Mouse (Mus musculus): ENCODE measurements around the gene Tmem268.

The Tmem268 gene

DNA sequence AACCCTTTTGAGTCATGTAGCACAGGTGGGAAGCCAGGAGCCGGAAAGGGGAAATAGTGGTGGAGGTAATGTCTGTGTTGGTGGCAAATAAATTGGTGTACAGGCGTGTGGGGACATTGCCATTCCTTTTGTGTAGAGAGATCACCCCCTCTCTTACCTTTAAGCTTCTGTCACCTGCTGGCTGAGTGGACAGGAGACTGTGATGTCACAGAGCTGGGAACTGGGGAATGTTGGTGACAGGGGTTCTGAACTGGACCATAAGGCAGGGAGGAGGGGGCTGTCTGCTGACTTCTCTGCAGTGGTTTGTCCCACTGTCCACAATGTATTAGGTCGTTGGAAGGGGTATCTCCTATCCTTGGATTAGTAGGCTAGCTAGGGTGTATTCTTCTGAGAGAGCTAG, 46.4 kb downstream of the Tmem268 start, which contains the start of gene Gm11213:
Gene Gm11213 (minus strand): TSS at position 317 of the 400 bp plus-strand sequence.
- no peak for DNase-seq

DNA sequence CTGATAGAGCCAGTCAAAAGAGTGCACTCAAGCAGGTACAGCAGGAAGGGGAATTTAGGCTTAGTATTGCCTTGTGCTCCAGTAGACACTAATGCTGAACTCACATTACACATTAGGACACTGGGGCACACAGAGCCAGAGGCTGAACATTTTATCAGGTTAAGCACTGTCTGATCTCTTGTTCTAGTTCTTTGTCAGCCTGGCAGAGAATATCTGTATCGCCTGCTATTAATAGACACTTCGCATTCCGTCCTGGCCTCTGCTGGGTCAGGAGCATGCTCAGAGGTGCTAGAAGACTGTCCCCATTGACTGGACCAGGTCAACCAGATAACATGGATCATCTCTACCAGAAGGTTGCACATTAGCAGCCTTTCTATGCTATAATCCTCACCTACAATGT, 47.0 kb downstream of the Tmem268 start:
- DNase-seq = no peak

DNA sequence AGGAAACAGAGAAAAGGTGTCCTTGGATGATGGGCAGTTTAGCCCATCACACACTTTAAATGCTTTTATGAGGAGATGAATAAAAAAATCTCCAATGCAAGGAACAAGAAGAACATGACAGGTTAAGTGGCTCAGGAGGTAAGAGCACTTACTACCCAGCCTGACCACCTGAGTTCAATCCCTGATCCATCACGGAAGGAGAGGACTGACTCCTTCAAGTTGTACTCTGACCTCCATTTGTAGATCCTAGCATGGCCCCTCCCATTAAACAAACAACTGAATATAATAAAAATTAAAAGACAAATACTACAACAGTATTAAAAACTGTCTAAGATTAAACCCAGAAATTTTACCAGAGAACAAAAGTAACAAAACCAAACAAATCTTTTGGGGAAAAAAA, 47.4 kb downstream of the Tmem268 start:
- DNase-seq = no peak

DNA sequence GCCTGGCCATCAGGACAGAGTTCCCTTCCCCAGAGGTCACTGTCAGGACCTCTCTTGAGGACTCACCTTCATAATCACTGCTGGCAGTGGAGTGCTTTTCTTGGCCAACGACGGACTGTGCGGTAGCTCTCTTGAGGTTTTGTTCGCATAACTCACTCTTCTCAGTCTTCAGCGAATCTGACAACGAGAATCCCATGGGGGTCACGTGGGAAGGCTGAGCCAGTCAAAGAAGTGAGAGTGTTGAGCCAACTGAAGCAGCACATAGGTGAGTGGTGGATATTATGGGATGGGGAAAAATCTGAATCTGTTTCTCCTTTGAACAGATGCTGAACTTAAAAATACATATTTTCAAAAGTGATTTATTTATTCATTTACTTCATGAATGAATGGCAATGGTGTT, 49.8 kb downstream of the Tmem268 start:
- no peak for DNase-seq

DNA sequence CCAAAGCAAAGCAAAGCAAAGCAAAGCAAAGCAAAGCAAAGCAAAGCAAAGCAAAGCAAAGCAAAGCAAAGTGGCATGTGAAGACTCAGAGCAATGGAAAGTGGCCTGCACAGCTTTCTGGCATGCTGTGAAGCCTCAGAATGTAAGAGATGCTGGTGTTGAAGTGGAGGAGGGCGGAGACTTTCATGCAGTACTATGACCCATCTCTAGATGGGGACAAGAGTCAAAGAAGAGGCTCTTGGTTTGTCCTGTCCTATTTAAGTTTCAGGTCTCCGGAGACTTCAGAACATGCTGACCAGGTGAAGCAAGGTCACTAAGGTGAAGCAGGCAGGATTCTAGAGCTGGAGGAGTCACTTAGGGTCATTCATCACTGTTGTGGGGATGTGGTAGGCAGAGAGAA, 63.3 kb downstream of the Tmem268 start:
- DNase-seq = no peak

DNA sequence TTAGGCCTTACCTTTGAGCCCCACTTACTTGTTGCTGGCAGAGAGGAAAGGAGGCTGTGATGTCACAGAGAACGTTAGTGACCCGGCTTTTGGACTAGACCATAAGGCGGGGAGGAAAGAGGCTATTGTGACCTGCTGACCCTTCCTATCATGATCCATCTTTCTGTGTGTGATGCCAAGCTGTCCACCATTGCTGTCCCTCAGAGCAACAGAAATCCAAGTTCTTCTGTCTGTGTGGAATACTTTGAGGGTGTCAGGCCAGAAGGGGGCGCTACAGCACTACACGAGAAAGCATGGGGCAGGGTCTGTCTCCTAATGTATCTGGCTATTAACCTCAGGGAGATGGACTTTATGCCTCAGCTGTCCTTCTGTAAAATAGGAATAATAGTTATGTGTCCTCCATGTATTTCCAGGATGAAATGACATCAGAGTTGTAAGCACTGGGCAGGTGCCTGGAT, 63.8 kb downstream of the Tmem268 start, which contains the start of gene Tex48:
Gene Tex48 (minus strand): TSS at position 51 of the 458 bp plus-strand sequence.
- DNase-seq = no peak

DNA sequence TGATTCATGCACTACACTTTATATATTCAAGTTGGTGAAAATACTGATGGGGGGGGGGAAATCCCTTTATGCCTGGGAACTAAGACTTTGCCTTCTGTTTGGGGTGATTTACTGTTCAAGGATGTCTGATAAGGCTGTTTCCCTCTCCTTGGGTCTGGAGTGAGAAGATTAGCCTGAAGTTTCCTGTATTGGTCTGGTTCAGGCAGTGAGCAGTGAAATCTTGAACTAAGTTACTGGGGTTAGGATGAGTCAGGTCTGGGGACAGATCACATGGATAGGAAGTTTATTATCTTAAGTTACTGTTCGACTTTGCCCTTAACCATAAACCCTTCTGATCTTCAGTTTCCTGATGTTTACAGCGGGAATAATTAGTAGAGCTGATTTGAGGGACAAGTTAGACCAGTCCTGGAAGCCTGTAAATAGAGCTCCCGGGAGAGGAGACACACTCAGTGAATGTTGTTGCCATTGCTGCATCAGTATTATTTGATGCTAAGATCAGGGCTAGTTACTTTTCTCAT, 67.0 kb downstream of the Tmem268 start:
- DNase-seq = no peak

DNA sequence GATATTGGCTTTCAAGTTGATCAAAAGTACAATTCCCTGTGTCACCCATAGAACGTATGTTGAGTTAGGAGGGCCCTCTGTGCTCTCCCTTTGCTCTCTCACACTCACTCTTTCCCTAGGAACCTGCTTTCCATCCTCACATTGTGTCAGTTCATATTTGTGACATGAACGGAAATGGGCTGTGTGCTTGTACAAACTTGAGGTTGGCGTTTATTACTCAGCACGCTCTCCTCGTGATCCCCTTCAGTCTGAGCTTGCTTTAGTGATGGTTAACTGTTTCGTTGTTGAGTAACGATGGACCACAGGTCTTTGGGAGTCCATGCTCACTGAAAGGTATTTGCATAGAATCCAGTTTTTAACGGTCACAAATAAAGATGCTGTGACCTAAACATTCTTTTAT, 68.5 kb downstream of the Tmem268 start:
- DNase-seq = no peak

DNA sequence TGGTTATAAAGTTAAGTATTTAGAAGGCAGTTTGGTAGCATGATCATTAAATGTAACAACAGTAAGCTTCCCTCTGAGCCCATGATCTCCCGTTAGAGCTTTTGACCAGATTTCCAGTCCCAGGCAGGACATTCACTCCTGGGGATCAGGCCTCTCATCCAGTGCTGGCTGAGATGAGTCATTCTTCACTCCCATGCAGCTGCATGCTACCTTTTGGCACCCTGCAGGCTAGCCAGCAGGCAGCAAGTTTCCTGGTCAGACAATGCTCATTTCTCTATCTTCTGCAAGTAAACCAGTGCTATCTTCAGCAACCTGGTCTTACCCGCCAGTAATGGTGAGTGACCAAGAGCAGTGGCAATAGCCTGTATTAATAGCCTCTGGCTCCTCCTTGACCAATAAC, 74.6 kb downstream of the Tmem268 start:
- no peak for DNase-seq

All from right cerebral cortex, adult 18-20 months (tissue).